Mouse (Mus musculus) midbrain, postnatal 0 days (tissue): ENCODE data around the gene Zscan2. TPM values are rescaled to one million over a fixed set of nuclear protein-coding genes. Genes with fewer than 3 reads are reported as not detected.

Experiments used
- ATAC-seq: fragments of 200-750 bp; cut with Nextera tagmentation; 2 replicates; pipeline ENCODE4 v1.8.0; 2017; ENCODE audit warnings: moderate number of reproducible peaks, mild to moderate bottlenecking, moderate TSS enrichment, moderate library complexity; ENCODE audit not compliant: low FRiP score
- DNase-seq: peaks from one replicate; pipeline ENCODE4 v3.0.0-alpha.2; 2015; ENCODE audit warnings: low spot score
- H3K27ac ChIP-seq: fragments of 300-500 bp; sonication (generic); 2 replicates; pipeline ENCODE4 v1.5.1; 2014; ENCODE audit warnings: low read depth, mild to moderate bottlenecking, low read length, mixed read lengths
- H3K27me3 ChIP-seq: fragments of 300-500 bp; sonication (generic); 2 replicates; pipeline ENCODE4 v1.6.1; 2014; ENCODE audit warnings: low read length, control low read depth, mixed read lengths; ENCODE audit not compliant: insufficient read depth
- H3K36me3 ChIP-seq: fragments of 300-500 bp; sonication (generic); 2 replicates; pipeline ENCODE4 v1.6.1; 2014; ENCODE audit warnings: low read length, control low read depth, mixed read lengths; ENCODE audit not compliant: insufficient read depth
- H3K4me1 ChIP-seq: fragments of 300-500 bp; sonication (generic); 2 replicates; pipeline ENCODE4 v1.6.1; 2014; ENCODE audit warnings: mild to moderate bottlenecking, control low read depth, antibody characterized with exemption, low read length, mixed read lengths; ENCODE audit not compliant: insufficient read depth
- H3K4me2 ChIP-seq: fragments of 300-500 bp; sonication (generic); 2 replicates; pipeline ENCODE4 v1.6.1; 2014; ENCODE audit warnings: low read depth, mild to moderate bottlenecking, low read length, mixed read lengths; ENCODE audit not compliant: poor library complexity, severe bottlenecking
- H3K4me3 ChIP-seq: fragments of 300-500 bp; sonication (generic); 2 replicates; pipeline ENCODE4 v1.5.1; 2014; ENCODE audit warnings: low read depth, mild to moderate bottlenecking, low read length, moderate library complexity
- H3K9ac ChIP-seq: fragments of 300-500 bp; sonication (generic); replicated peaks from 2 replicates; pipeline ENCODE4 v1.6.1; 2014; ENCODE audit warnings: mild to moderate bottlenecking, low read length, moderate library complexity, mixed read lengths; ENCODE audit not compliant: poor library complexity, severe bottlenecking
- H3K9me3 ChIP-seq: fragments of 300-500 bp; sonication (generic); 2 replicates; pipeline ENCODE4 v1.6.1; 2016; ENCODE audit warnings: low read length, control low read depth
- CTCF ChIP-seq: IDR thresholded peaks from 2 replicates; pipeline ENCODE4 v1.5.1; 2016; ENCODE audit warnings: antibody characterized with exemption, mild to moderate bottlenecking
- WGBS: fragments of 180-500 bp; shearing (Covaris S2); extraction: QIAGEN DNeasy Blood & Tissue Kit; methylation state at CpG from one replicate; pipeline ENCODE4 v1.1.7; 2014; 5-methylcytosine and 5-hydroxymethylcytosine counted together
- polyA plus RNA-seq: library from polyadenylated mRNA; unstranded; fragments of >200 nt; fragmentation: Nextera tagmentation; extraction: Ambion mirVana; gene quantifications from 2 replicates; pipeline ENCODE4 v1.2.1, GENCODE M21; 2015
- total RNA-seq: library from RNA; depleted of rRNA; stranded (reverse); fragments of >200 nt; gene quantifications from 2 replicates; pipeline ENCODE4 v1.2.3, GENCODE M21; 2014

Gene Zscan2
- total and polyA plus RNA-seq, 2 experiments from 2014 or later: 2.7 to 22.4 TPM

DNA sequence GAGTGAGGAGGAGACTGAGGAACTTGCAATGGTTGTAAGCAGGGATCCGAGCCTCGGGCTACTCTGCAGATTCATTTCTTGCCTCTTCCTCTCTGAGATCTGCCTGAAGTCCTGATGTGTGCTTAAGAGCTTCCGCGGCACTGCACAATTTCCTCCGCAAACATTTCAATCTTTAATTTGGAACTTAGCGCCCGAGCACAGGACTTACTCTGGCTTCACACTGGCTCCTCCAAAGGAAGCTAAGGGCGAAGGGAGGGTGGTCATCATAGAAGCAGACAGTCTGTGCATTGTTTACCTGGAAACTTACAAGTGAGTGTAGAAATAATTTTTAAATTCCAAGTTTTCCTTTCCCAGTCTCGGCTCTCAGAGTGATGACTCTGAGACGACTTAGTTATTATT is 14.4 kb upstream of the Zscan2 start:
- no peak overlapping the region; the same call in 1 of the 2 replicates for H3K4me2 ChIP-seq
- no peak overlapping the region for H3K27ac ChIP-seq
- no peak overlapping the region for H3K9ac ChIP-seq
- no peaks in the 10 kb centered on the region for H3K36me3 ChIP-seq
- no peak for DNase-seq
- H3K9me3 ChIP-seq: no peaks in the 10 kb centered on the region
- no peak for TF ChIP-seq CTCF
- H3K27me3 ChIP-seq: no peaks in the 10 kb centered on the region
- no peaks in the 10 kb centered on the region for H3K4me1 ChIP-seq
- WGBS: 93% methylated on average over 10 of the region's 10 CpGs
- no peak overlapping the region for H3K4me3 ChIP-seq
- no peak for ATAC-seq

DNA sequence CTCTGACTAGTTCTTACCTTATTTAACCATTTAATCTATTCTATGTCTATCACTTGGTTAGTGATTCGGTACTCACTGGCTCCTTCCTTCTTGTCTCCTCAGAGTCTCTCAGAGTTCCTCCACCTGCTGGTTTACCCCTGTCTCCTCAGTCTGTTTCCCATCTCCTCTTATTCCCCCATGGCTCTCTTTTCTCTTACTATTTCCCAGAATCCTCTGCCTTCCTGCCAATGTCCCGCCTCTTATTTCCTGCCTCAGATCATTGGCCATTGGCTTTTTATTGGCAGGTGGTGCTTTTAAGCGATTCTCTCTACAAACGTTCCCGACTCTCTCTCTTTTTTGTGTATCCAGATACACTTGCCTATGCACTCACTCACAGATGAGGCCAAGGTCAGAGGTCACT is 14.0 kb upstream of the Zscan2 start:
- Histone ChIP-seq H3K9me3 (no peaks in the 10 kb centered on the region), H3K27me3 (no peaks in the 10 kb centered on the region), H3K9ac (no peak overlapping the region), H3K4me3 (no peak overlapping the region), H3K27ac (no peak overlapping the region), H3K4me1 (no peaks in the 10 kb centered on the region), H3K4me2 (no peak overlapping the region), H3K36me3 (no peaks in the 10 kb centered on the region)
- no peak for DNase-seq
- no peak for TF ChIP-seq CTCF
- ATAC-seq: no peak
- WGBS: 87% methylated on average over 5 of the region's 5 CpGs

DNA sequence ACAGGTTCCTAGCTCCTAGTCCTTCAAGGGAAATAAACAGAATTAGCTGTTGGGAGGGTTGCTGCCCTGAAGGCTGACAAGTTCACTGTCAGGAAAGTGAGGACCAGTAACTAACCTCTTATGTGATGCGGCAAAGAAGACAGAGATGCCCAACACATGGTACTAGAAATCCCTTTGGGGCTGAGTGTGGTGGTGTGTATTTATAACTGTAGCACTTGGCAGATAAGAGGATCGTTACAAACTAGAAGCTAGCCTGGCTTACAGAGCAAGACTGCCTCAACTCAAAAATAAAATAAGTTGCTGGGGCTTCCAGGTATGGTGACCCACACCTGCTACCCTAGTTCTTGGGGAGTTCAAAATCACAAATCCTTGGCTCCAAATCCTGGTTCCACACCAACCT is 11.5 kb upstream of the Zscan2 start:
- DNase-seq (no peak), ATAC-seq (no peak)
- Histone ChIP-seq H3K27ac (no peak overlapping the region), H3K4me2 (no peak overlapping the region), H3K4me3 (no peak overlapping the region), H3K9me3 (no peaks in the 10 kb centered on the region), H3K9ac (no peak overlapping the region), H3K36me3 (no peaks in the 10 kb centered on the region), H3K27me3 (no peaks in the 10 kb centered on the region), H3K4me1 (no peaks in the 10 kb centered on the region)
- no peak for TF ChIP-seq CTCF
- whole genome bisulfite sequencing: 92% methylated on average over 2 of the region's 2 CpGs

DNA sequence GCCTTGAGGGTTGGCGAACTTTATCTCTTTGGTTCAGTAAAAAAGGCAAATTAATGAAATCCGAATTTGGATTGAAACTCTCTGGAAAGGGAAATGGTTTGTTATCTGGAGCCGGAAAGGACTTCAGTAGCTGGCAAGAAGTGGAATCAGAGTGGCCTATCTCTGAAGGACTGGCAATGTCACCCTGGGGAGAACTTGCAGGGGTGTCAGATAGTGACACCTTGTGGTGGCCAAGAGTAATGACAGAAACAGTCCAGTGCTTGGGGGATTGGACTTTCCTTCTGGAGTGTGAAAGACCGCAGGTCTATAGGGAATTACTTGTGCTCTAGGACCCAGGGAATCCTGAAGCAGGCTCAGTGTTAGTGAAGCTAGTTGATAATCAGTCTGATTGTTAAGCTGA is 11.0 kb upstream of the Zscan2 start:
- peak; percentile 92 for TF ChIP-seq CTCF

DNA sequence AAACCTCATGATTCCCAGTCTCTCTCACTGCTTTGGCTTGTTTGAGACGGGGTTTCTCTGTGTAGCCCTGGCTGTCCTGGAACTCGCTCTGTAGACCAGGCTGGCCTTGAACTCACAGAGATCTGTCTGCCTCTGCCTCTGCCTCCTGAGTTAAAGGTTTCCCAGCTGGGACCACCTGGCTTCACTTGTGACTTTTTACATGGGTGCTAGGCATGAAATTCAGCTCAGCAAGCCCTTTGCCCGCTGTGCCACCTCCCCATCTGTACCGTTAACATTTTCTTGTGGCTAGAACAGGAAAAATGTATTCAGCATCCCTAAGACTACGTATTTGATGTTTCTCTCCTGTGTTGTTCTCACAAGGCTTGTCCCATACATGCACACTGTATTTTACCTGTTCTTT is 10.2 kb upstream of the Zscan2 start:
- WGBS: 87% methylated on average over 5 of the region's 5 CpGs
- no peaks in the 10 kb centered on the region for H3K36me3 ChIP-seq

More for the DNA sequence above, 11.0 kb upstream of the Zscan2 start:
- Histone ChIP-seq H3K36me3 (no peaks in the 10 kb centered on the region), H3K27ac (no peak overlapping the region), H3K27me3 (no peaks in the 10 kb centered on the region), H3K9me3 (no peaks in the 10 kb centered on the region), H3K4me1 (no peaks in the 10 kb centered on the region), H3K4me2 (no peak overlapping the region), H3K4me3 (no peak overlapping the region), H3K9ac (no peak overlapping the region)
- 26% methylated on average over 4 of the region's 4 CpGs for WGBS
- ATAC-seq (no peak), DNase-seq (peak; percentile 85)

DNA sequence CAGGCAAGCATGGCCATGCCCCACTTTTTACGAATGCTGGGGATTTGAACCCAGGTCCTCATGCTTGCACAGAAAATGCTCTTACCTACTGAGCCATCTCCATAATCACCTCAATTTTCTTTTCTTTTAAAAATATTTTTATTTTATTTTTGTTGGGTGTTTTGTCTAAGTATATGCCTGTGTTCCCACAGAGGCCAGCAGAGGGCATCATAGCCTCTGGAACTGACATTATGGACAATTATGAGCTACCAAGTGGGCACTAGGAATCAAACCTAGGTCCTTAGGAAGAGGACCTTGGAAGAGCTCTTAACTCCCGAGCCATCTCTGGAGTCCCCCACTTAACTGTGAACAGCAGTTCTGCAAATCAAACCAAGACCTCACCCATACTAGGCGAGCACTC is 7.5 kb upstream of the Zscan2 start:
- ATAC-seq: no peak
- Histone ChIP-seq H3K4me3 (no peak overlapping the region), H3K4me2 (no peak overlapping the region)

More for the DNA sequence above, 10.2 kb upstream of the Zscan2 start:
- Histone ChIP-seq H3K9ac (no peak overlapping the region), H3K9me3 (no peaks in the 10 kb centered on the region), H3K27me3 (no peaks in the 10 kb centered on the region), H3K4me1 (no peaks in the 10 kb centered on the region), H3K4me2 (no peak overlapping the region), H3K27ac (no peak overlapping the region), H3K4me3 (no peak overlapping the region)
- DNase-seq (no peak), ATAC-seq (no peak)
- TF ChIP-seq CTCF: no peak

More for the DNA sequence above, 7.5 kb upstream of the Zscan2 start:
- no peaks in the 10 kb centered on the region for H3K36me3 ChIP-seq
- no peak overlapping the region for H3K9ac ChIP-seq
- H3K27me3 ChIP-seq: no peaks in the 10 kb centered on the region
- H3K9me3 ChIP-seq: no peaks in the 10 kb centered on the region
- no peak for DNase-seq
- no peaks in the 10 kb centered on the region for H3K4me1 ChIP-seq
- H3K27ac ChIP-seq: no peak overlapping the region
- 98% methylated on average over 3 of the region's 3 CpGs for WGBS
- TF ChIP-seq CTCF: 0 out of 2 replicates have a peak, but pooled peaks have one; percentile 19
